Mouse (Mus musculus): ENCODE results near the gene Dpf2.

GRCm38 (mm10) chr19:5872931-5873556 lies 39.8 kb downstream of the Dpf2 start:
- TF ChIP-seq CTCF (IDR thresholded peaks at IDR 0.05) (no peak), EP300 (IDR thresholded peaks at IDR 0.05) (no peak)

Data from lung, postnatal 0 days (tissue).